Mouse (Mus musculus) thymus, adult 2 months (tissue): ENCODE data around the gene Rcan1.

Experiments used
- CTCF ChIP-seq: fragments of 200-500 bp; IDR thresholded peaks from 2 replicates; pipeline ENCODE4 v1.5.1; 2012; ENCODE audit warnings: mild to moderate bottlenecking, control low read depth, low read length, moderate library complexity, borderline replicate concordance; ENCODE audit not compliant: control insufficient read depth, poor library complexity, insufficient read depth; ENCODE audit errors: extremely low read depth
- POLR2A ChIP-seq: fragments of 200-500 bp; IDR thresholded peaks from 2 replicates; pipeline ENCODE4 v1.6.1; 2012; ENCODE audit warnings: mild to moderate bottlenecking, low read length, control low read depth, moderate library complexity; ENCODE audit not compliant: control insufficient read depth, poor library complexity, insufficient read depth; ENCODE audit errors: extremely low read depth

- no peak for TF ChIP-seq POLR2A
- TF ChIP-seq CTCF: no peak
Measured at GRCm38 (mm10) chr16:92421147-92421934, 49.3 kb downstream of the Rcan1 start.
